Mouse (Mus musculus) heart, adult 2 months (tissue): ENCODE measurements at regions not wholly inside any gene's neighbourhood (a gene's known extent, or its start where the extent isn't known, plus 50 kb on each side); places are given as distances from the start of the nearest gene placed in this dataset.

Experiments used
- CTCF ChIP-seq: fragments of 200-600 bp; IDR thresholded peaks from 2 replicates; pipeline ENCODE4 v1.8.1; 2022; ENCODE audit warnings: antibody characterized with exemption, mild to moderate bottlenecking, moderate library complexity
- POLR2A ChIP-seq: fragments of 200-500 bp; IDR thresholded peaks from 2 replicates; pipeline ENCODE4 v1.6.1; 2011; ENCODE audit warnings: mild to moderate bottlenecking, low read depth, low read length, control low read depth; ENCODE audit not compliant: insufficient read depth

DNA sequence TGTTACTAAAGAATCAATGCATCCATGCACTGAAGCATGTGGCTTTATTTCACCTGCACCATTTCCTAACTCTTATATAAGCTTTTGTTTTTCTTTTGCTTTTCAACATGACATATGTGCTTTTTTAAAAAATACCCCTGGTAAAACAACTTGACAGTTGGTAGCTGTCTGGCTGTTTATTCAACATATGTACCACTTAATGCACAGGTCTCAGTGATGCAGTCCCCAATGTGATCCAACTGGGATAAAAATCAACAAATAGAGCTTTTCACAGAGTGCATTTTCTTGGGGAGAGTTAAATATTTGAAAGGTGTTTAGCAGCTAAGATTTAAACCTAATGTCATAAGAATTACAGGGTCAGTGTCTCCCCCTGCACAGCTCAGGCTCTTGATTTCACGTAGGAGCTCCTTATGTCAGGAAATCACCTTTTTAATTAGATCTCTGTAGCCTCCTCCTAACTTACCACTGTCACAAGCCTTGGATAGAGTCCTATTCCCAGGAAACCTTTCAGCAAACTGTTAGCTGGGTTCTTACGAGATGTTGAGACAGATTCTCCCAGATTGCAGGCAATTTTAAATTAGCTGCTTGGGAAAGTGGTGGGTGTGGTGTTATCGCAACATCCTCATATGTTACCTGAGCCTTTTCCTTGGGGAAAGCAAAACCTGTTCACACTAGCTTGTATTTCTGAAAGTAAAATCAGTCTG is 464.6 kb upstream of the Arrdc3 start:
- TF ChIP-seq POLR2A (no peak), CTCF (no peak)
